Mouse (Mus musculus): ENCODE data around the gene Bmper.

Gene Bmper

GRCm38 (mm10) chr9:23306226-23306625 lies 83.3 kb downstream of the Bmper start:
- DNase-seq, result no peak

- DNase-seq, result no peak
These were observed 85.0 kb downstream of the Bmper start for GRCm38 (mm10) chr9:23307835-23308234.

GRCm38 (mm10) chr9:23310953-23311352 lies 88.1 kb downstream of the Bmper start:
- DNase-seq, result no peak

GRCm38 (mm10) chr9:23311956-23312355 lies 89.1 kb downstream of the Bmper start:
- no peak for DNase-seq

- DNase-seq, result no peak
These were observed 90.0 kb downstream of the Bmper start for GRCm38 (mm10) chr9:23312877-23313276.

GRCm38 (mm10) chr9:23315631-23316330 lies 92.9 kb downstream of the Bmper start:
- no peak for DNase-seq

GRCm38 (mm10) chr9:23327830-23328229 lies 105.0 kb downstream of the Bmper start:
- no peak for DNase-seq

- DNase-seq, result no peak
These were observed 110.3 kb downstream of the Bmper start for GRCm38 (mm10) chr9:23333041-23333622.

GRCm38 (mm10) chr9:23340551-23340950 lies 117.7 kb downstream of the Bmper start:
- DNase-seq, result no peak

- DNase-seq, result no peak
These were observed 118.4 kb downstream of the Bmper start for GRCm38 (mm10) chr9:23341246-23341645.

- DNase-seq, result no peak
These were observed 121.5 kb downstream of the Bmper start for GRCm38 (mm10) chr9:23344353-23344752.

GRCm38 (mm10) chr9:23345093-23345844 lies 122.4 kb downstream of the Bmper start:
- no peak for DNase-seq

- DNase-seq, result no peak
These were observed 126.7 kb downstream of the Bmper start for GRCm38 (mm10) chr9:23349603-23350002.

- DNase-seq, result no peak
These were observed 128.5 kb downstream of the Bmper start for GRCm38 (mm10) chr9:23351400-23351799.

GRCm38 (mm10) chr9:23352396-23352795 lies 129.5 kb downstream of the Bmper start:
- no peak for DNase-seq

- DNase-seq, result peak; percentile 17
These were observed 131.4 kb downstream of the Bmper start for GRCm38 (mm10) chr9:23354201-23354820.

GRCm38 (mm10) chr9:23358108-23358507 lies 135.2 kb downstream of the Bmper start:
- DNase-seq, result no peak

- DNase-seq, result no peak
These were observed 140.3 kb downstream of the Bmper start for GRCm38 (mm10) chr9:23363139-23363538.

GRCm38 (mm10) chr9:23363540-23363939 lies 140.7 kb downstream of the Bmper start:
- DNase-seq, result no peak

GRCm38 (mm10) chr9:23364047-23364446 lies 141.2 kb downstream of the Bmper start:
- no peak for DNase-seq

- no peak for DNase-seq
These were observed 145.2 kb downstream of the Bmper start for GRCm38 (mm10) chr9:23368124-23368523.

- DNase-seq, result no peak
These were observed 152.0 kb downstream of the Bmper start for GRCm38 (mm10) chr9:23374789-23375460.
